In genomic region chr13:35782949-35783348, GRCm38 (mm10) we compare ENCODE assay signal across 8 mouse cellular contexts.
DNase-seq lines count a peak whose midpoint lies in the region; ATAC-seq and TF ChIP-seq lines count a peak whose summit lies in the region.

No protein-coding gene starts in this region.

- TF ChIP-seq CTCF in bone marrow, adult 2 months (IDR thresholded peaks at IDR 0.05; ENCODE audit: control insufficient read depth, insufficient read depth, low read length): peak; percentile 64
- 0 out of 2 replicates have a peak, but pooled peaks have one; percentile 6 for TF ChIP-seq CTCF in embryonic fibroblast, embryonic 13.5 days (IDR thresholded peaks at IDR 0.05; ENCODE audit: borderline replicate concordance, insufficient read depth, low read length)

- peak; percentile 68 for ATAC-seq in midbrain, embryonic 11.5 days (ENCODE audit: low FRiP score)
- no peak for ATAC-seq in midbrain, embryonic 16.5 days

- no peaks in the 10 kb centered on the region for H3K4me1 ChIP-seq in midbrain, embryonic 11.5 days (ENCODE audit: control insufficient read depth, insufficient read depth, low read length)
- H3K4me1 ChIP-seq in midbrain, embryonic 16.5 days (ENCODE audit: control insufficient read depth, insufficient read depth, low read length): no peaks in the 10 kb centered on the region
- peaks cover 5% of the 10 kb centered on the region for H3K4me1 ChIP-seq in bone marrow, adult 2 months (ENCODE audit: control insufficient read depth, insufficient read depth, low read length)
- H3K4me1 ChIP-seq in embryonic fibroblast, embryonic 13.5 days (ENCODE audit: control insufficient read depth, insufficient read depth, low read length): no peaks in the 10 kb centered on the region

- no peaks in the 10 kb centered on the region for H3K36me3 ChIP-seq in midbrain, embryonic 11.5 days (ENCODE audit: control insufficient read depth, insufficient read depth, low read length)
- H3K36me3 ChIP-seq in midbrain, embryonic 16.5 days (ENCODE audit: control insufficient read depth, insufficient read depth, low read length): no peaks in the 10 kb centered on the region

- no peak overlapping the region for H3K4me2 ChIP-seq in midbrain, embryonic 11.5 days
- no peak overlapping the region for H3K4me2 ChIP-seq in midbrain, embryonic 16.5 days (ENCODE audit: low read length)

- H3K9ac ChIP-seq in midbrain, embryonic 11.5 days (ENCODE audit: low read length): no peak overlapping the region
- H3K9ac ChIP-seq in midbrain, embryonic 16.5 days (ENCODE audit: low read depth, low read length): no peak overlapping the region

- no peaks in the 10 kb centered on the region for H3K27me3 ChIP-seq in midbrain, embryonic 11.5 days (ENCODE audit: control insufficient read depth, insufficient read depth, low read length)
- H3K27me3 ChIP-seq in midbrain, embryonic 16.5 days (ENCODE audit: control insufficient read depth, insufficient read depth, low read depth, low read length): no peaks in the 10 kb centered on the region

- no peak overlapping the region for H3K27ac ChIP-seq in midbrain, embryonic 11.5 days (ENCODE audit: low read depth, low read length)
- no peak overlapping the region for H3K27ac ChIP-seq in midbrain, embryonic 16.5 days (ENCODE audit: low read length)
- no peak overlapping the region for H3K27ac ChIP-seq in bone marrow, adult 2 months (ENCODE audit: control insufficient read depth, insufficient read depth, low read depth, low read length, poor library complexity)
- no peak overlapping the region for H3K27ac ChIP-seq in embryonic fibroblast, embryonic 13.5 days (ENCODE audit: insufficient read depth, low read length)

- no peak overlapping the region for H3K4me3 ChIP-seq in midbrain, embryonic 11.5 days (ENCODE audit: low read depth, low read length)
- H3K4me3 ChIP-seq in midbrain, embryonic 16.5 days (ENCODE audit: low read depth, low read length): no peak overlapping the region
- H3K4me3 ChIP-seq in bone marrow, adult 2 months (replicated peaks; ENCODE audit: control insufficient read depth, low read depth, low read length): no peak overlapping the region
- no peak overlapping the region for H3K4me3 ChIP-seq in embryonic fibroblast, embryonic 13.5 days (ENCODE audit: insufficient read depth, low read length)

- 89% methylated on average over 2 of the region's 2 CpGs for WGBS in midbrain, embryonic 11.5 days
- 93% methylated on average over 2 of the region's 2 CpGs for WGBS in midbrain, embryonic 16.5 days
- WGBS in bone marrow, adult 2 months: 31% methylated on average over 2 of the region's 2 CpGs

- H3K9me3 ChIP-seq in midbrain, embryonic 11.5 days (ENCODE audit: control insufficient read depth, low read length): no peaks in the 10 kb centered on the region
- H3K9me3 ChIP-seq in midbrain, embryonic 16.5 days (replicated peaks; ENCODE audit: control insufficient read depth, low read length, poor library complexity, severe bottlenecking): no peaks in the 10 kb centered on the region

- peak; percentile 92 for DNase-seq in midbrain, embryonic 11.5 days (ENCODE audit: low spot score, missing footprints)
- peak; percentile 60 for DNase-seq in heart, postnatal 4 days
- DNase-seq in layer of hippocampus, adult 9-10 months (ENCODE audit: low spot score): peak; percentile 65
- peak; percentile 69 for DNase-seq in lung, postnatal 14 days
- peak; percentile 65 to 78 for DNase-seq in spleen, postnatal 4 days (ENCODE audit: low spot score in 2 of 2)

- no peak for TF ChIP-seq POLR2A in bone marrow, adult 2 months (IDR thresholded peaks at IDR 0.05; ENCODE audit: borderline replicate concordance, control insufficient read depth, low read depth, low read length)
- TF ChIP-seq POLR2A in embryonic fibroblast, embryonic 13.5 days (IDR thresholded peaks at IDR 0.05; ENCODE audit: low read depth, low read length): no peak
